In genomic region chr10:99639469-99639868, GRCm38 (mm10) we compare ENCODE assay signal across 14 mouse cellular contexts.
DNase-seq lines count a peak whose midpoint lies in the region; ATAC-seq and TF ChIP-seq lines count a peak whose summit lies in the region.
"Had no signal": no experiment of that assay in that cellular context is flagged by ENCODE, and none has a peak within 500 bp of the region (broad histone marks: within the 10 kb centered on the region; RNA-seq: fewer than 3 reads in every experiment).

No protein-coding gene starts in this region.

- H3K9ac ChIP-seq in forebrain, embryonic 13.5 days: no peak overlapping the region
- no peak overlapping the region for H3K9ac ChIP-seq in limb, embryonic 14.5 days (ENCODE audit: low read depth, low read length, severe bottlenecking)
- no peak overlapping the region for H3K9ac ChIP-seq in limb, embryonic 15.5 days
- H3K9ac ChIP-seq: heart, embryonic 15.5 days had no signal

- H3K27ac ChIP-seq in forebrain, embryonic 13.5 days: peak overlapping the region; percentile 27; the same call in 1 of the 2 replicates
- no peak overlapping the region for H3K27ac ChIP-seq in forebrain, embryonic 10.5 days
- no peak overlapping the region for H3K27ac ChIP-seq in limb, embryonic 14.5 days (replicated peaks; ENCODE audit: low read depth, low read length)
- no peak overlapping the region for H3K27ac ChIP-seq in limb, embryonic 10.5 days
- peak overlapping the region; percentile 22; the same call in 1 of the 2 replicates for H3K27ac ChIP-seq in limb, embryonic 15.5 days
- H3K27ac ChIP-seq: heart, embryonic 15.5 days had no signal

- no peaks in the 10 kb centered on the region for H3K36me3 ChIP-seq in forebrain, embryonic 13.5 days (ENCODE audit: poor library complexity, severe bottlenecking)
- no peaks in the 10 kb centered on the region for H3K36me3 ChIP-seq in forebrain, embryonic 10.5 days (replicated peaks)
- H3K36me3 ChIP-seq in limb, embryonic 14.5 days (ENCODE audit: control insufficient read depth, insufficient read depth, low read length): no peaks in the 10 kb centered on the region
- H3K36me3 ChIP-seq in limb, embryonic 10.5 days: no peaks in the 10 kb centered on the region
- no peaks in the 10 kb centered on the region for H3K36me3 ChIP-seq in limb, embryonic 15.5 days
- H3K36me3 ChIP-seq: heart, embryonic 15.5 days had no signal

- peak; percentile 80 for ATAC-seq in forebrain, embryonic 13.5 days
- no peak for ATAC-seq in limb, embryonic 14.5 days (ENCODE audit: low FRiP score, low read depth)
- ATAC-seq in limb, embryonic 15.5 days (ENCODE audit: insufficient number of reproducible peaks, low FRiP score, low TSS enrichment, low read depth): no peak

- no peak for DNase-seq in forebrain, embryonic 10.5 days (ENCODE audit: extremely low spot score, low spot score)
- DNase-seq in limb, embryonic 14.5 days (ENCODE audit: low spot score): peak; percentile 27
- no peak for DNase-seq in limb, embryonic 10.5 days (ENCODE audit: low spot score)
- DNase-seq in adipocyte (ENCODE audit: low spot score): peak; percentile 6
- no peak for DNase-seq in embryo, embryonic 10.5 days (ENCODE audit: low spot score)
- DNase-seq in gastrocnemius, adult 8-10 months (ENCODE audit: low spot score in 2 of 2): no peak
- DNase-seq: gastrocnemius, postnatal 14 days; kidney, adult 2 months; layer of hippocampus, postnatal 36 days; thymus, postnatal 36 days had no signal

- H3K4me2 ChIP-seq in forebrain, embryonic 13.5 days: peak overlapping the region; percentile 15; the same call in 1 of the 2 replicates
- H3K4me2 ChIP-seq in limb, embryonic 14.5 days (replicated peaks; ENCODE audit: low read depth, low read length, severe bottlenecking): no peak overlapping the region
- H3K4me2 ChIP-seq in limb, embryonic 15.5 days: no peak overlapping the region
- H3K4me2 ChIP-seq: heart, embryonic 15.5 days; liver, embryonic 11.5 days had no signal

- no peak for TF ChIP-seq POLR2A in limb, embryonic 14.5 days (IDR thresholded peaks at IDR 0.05; ENCODE audit: borderline replicate concordance, extremely low read depth, insufficient read depth, insufficient read length)

- H3K27me3 ChIP-seq in forebrain, embryonic 13.5 days: no peaks in the 10 kb centered on the region
- no peaks in the 10 kb centered on the region; the same call in 1 of the 2 replicates for H3K27me3 ChIP-seq in forebrain, embryonic 10.5 days (ENCODE audit: poor library complexity, severe bottlenecking)
- no peaks in the 10 kb centered on the region for H3K27me3 ChIP-seq in limb, embryonic 14.5 days (ENCODE audit: control insufficient read depth, insufficient read depth, low read length)
- H3K27me3 ChIP-seq in limb, embryonic 10.5 days (ENCODE audit: low read depth, poor library complexity, severe bottlenecking): no peaks in the 10 kb centered on the region
- H3K27me3 ChIP-seq in limb, embryonic 15.5 days: no peaks in the 10 kb centered on the region; the same call in 1 of the 2 replicates
- H3K27me3 ChIP-seq: heart, embryonic 15.5 days had no signal

- H3K4me1 ChIP-seq in forebrain, embryonic 13.5 days: peaks cover 16% of the 10 kb centered on the region
- peaks cover 4% of the 10 kb centered on the region for H3K4me1 ChIP-seq in forebrain, embryonic 10.5 days
- H3K4me1 ChIP-seq in limb, embryonic 14.5 days (ENCODE audit: control insufficient read depth, insufficient read depth, low read length): no peaks in the 10 kb centered on the region
- H3K4me1 ChIP-seq in limb, embryonic 10.5 days: no peaks in the 10 kb centered on the region
- H3K4me1 ChIP-seq in limb, embryonic 15.5 days: 0 out of 2 replicates have a peak, but pooled peaks cover 4% of the 10 kb centered on the region
- H3K4me1 ChIP-seq: heart, embryonic 15.5 days had no signal

- 38% methylated on average over 5 of the region's 5 CpGs for WGBS in forebrain, embryonic 13.5 days
- 76% methylated on average over 5 of the region's 5 CpGs for WGBS in forebrain, embryonic 10.5 days
- WGBS in limb, embryonic 14.5 days: 60% methylated on average over 5 of the region's 5 CpGs
- WGBS in limb, embryonic 10.5 days: 73% methylated on average over 5 of the region's 5 CpGs
- WGBS in limb, embryonic 15.5 days: 49% methylated on average over 5 of the region's 5 CpGs

- no peaks in the 10 kb centered on the region for H3K9me3 ChIP-seq in forebrain, embryonic 13.5 days (replicated peaks)
- H3K9me3 ChIP-seq in forebrain, embryonic 10.5 days: no peaks in the 10 kb centered on the region
- no peaks in the 10 kb centered on the region for H3K9me3 ChIP-seq in limb, embryonic 14.5 days (ENCODE audit: control insufficient read depth, low read length)
- no peaks in the 10 kb centered on the region for H3K9me3 ChIP-seq in limb, embryonic 10.5 days (replicated peaks)
- no peaks in the 10 kb centered on the region for H3K9me3 ChIP-seq in limb, embryonic 15.5 days
- H3K9me3 ChIP-seq: heart, embryonic 15.5 days had no signal

- H3K4me3 ChIP-seq in forebrain, embryonic 13.5 days: no peak overlapping the region
- H3K4me3 ChIP-seq in forebrain, embryonic 10.5 days: no peak overlapping the region
- H3K4me3 ChIP-seq in limb, embryonic 14.5 days (replicated peaks; ENCODE audit: low read length): no peak overlapping the region
- no peak overlapping the region for H3K4me3 ChIP-seq in limb, embryonic 10.5 days
- no peak overlapping the region for H3K4me3 ChIP-seq in limb, embryonic 15.5 days
- H3K4me3 ChIP-seq: heart, embryonic 15.5 days had no signal

Comparison
In these comparisons a context has a peak if more than half of its experiments do, and no peak if none do; other contexts are left out.
1. H3K27ac ChIP-seq: peak in forebrain, embryonic 13.5 days (single experiment) and limb, embryonic 15.5 days (single experiment); none in forebrain, embryonic 10.5 days (single experiment), limb, embryonic 14.5 days (single experiment) and limb, embryonic 10.5 days (single experiment).
2. DNase-seq: peak in limb, embryonic 14.5 days (single experiment) and adipocyte (single experiment); none in forebrain, embryonic 10.5 days (single experiment), limb, embryonic 10.5 days (single experiment), embryo, embryonic 10.5 days (single experiment) and gastrocnemius, adult 8-10 months (0 of 2).